Mouse (Mus musculus) small intestine, adult 2 months (tissue): ENCODE measurements around the gene Abtb2.

Experiments
- CTCF ChIP-seq: fragments of 200-500 bp; IDR thresholded peaks from 2 replicates; pipeline ENCODE4 v1.5.1; 2012; ENCODE audit warnings: low read depth, mild to moderate bottlenecking, control low read depth, inconsistent platforms, low read length, moderate library complexity, mixed read lengths; ENCODE audit not compliant: insufficient replicate concordance, insufficient read length; ENCODE audit errors: extremely low read depth
- POLR2A ChIP-seq: fragments of 200-500 bp; IDR thresholded peaks from 2 replicates; pipeline ENCODE4 v1.6.1; 2012; ENCODE audit warnings: low read depth, mild to moderate bottlenecking, control low read depth, inconsistent platforms, low read length, moderate library complexity

GRCm38 (mm10) chr2:103747891-103748290 is 181.8 kb downstream of the Abtb2 start:
- TF ChIP-seq CTCF, result no peak
- no peak for TF ChIP-seq POLR2A
